Mouse (Mus musculus) mesoderm, embryonic 11.5 days (tissue): ENCODE data around the gene Gm17374.
A peak's percentile ranks its signal among the peaks of the same experiment; 100 is the strongest.
"Not testable (repeated sequence)": the region's sequence is repeated elsewhere in the genome, so short reads cannot be mapped to it uniquely, and the experiment has no call there.

ENCODE experiments used
- DNase-seq: peaks from one replicate; pipeline ENCODE4 v3.0.0-alpha.2; 2012; ENCODE audit warnings: low read depth, low spot score

Gene Gm17374

DNA sequence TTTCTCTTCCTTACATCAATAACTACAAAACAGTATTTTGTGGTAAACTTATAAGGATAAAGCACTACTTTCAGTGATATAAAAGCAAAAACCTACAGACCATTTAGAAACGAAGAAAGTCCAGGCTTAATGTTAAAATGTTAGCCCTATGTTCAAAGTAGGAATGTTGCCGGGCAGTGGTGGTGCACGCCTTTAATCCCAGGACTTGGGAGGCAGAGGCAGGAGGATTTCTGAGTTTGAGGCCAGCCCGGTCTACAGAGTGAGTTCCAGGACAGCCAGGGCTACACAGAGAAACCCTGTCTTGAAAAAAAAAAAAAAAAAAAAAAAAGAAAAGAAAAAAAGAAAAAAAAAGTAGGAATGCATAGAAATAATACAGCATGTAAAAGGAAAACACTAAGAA is at the start of gene Gm17374:
Gene Gm17374, plus strand, starts transcription at position 301 of the 400 bp plus-strand sequence.
- DNase-seq, result not testable (repeated sequence)

DNA sequence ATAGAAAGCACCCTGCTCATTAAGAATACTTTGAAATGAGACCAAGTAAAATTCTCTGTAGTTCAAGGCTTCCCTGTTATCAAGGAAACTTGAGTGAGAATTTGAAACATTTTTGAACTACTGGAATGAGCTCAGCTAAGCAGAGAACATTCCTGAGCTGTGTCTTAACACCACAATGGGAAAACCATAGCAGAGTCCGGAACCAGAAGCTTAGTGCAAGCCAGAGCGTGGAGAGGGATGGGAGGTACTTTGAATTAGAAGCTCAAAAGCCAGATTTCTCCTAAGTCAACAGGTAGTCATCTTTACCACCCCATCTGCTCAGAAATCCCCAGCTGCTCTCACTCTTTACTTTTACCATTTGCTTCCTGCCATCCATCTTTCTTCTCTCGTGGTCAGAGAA is 46.9 kb upstream of the Gm17374 start:
- no peak for DNase-seq

DNA sequence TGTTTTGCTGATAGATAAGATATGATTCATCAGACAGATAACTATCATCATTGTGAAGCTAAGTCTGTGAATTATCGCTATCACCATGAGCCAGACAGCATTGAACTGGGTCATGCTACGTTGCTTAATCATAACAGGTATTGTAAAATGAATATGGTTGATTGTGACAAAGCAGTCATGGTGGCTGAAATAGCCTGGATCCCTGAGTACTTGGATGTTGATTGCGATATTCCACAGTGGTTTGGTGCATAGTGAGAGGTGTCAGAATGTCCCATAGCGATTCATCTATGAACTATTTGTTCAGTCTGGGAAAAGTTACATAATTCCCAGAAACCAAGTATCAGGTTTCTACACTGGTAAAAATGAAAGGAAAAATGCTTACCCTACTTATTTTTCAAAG is 44.2 kb upstream of the Gm17374 start:
- DNase-seq, result no peak

DNA sequence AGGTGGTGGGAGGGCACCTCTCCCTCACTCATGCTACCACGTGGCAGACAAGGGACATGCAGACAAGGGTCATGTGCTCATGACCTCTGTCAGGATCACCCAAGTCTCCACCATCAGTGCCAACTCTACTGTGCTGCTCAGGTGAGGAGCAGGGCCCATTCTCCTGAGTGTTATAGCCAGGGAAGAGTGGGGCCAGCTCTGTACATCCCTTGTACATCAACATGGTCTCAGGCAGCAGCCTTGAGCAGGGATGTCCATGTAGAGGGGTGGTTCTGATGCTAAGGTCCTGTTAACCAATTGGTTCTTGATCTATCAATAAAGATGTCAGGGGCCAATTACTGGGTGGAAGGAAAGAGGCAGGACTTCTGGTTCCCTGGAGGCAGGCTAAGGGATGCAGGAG is 42.9 kb upstream of the Gm17374 start:
- no peak for DNase-seq

DNA sequence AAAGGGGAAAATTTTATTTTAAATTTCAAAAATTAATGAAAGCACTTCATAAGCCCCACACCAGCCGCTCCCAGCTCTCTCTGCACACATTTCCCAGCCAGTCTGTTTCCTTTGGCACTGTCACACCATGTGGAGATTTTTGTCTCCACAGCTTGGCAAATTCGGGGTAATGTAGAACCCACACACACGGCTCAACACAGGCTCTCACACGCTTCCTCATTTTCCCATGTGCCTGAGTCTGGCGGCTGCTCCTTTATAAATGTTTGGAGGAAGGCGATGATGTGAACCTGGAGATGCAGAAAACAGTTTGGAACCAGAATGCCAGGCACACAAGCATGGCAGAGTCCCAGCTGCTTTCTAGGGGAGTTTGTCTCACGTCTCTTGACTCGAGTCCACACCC is 38.0 kb upstream of the Gm17374 start:
- no peak for DNase-seq

DNA sequence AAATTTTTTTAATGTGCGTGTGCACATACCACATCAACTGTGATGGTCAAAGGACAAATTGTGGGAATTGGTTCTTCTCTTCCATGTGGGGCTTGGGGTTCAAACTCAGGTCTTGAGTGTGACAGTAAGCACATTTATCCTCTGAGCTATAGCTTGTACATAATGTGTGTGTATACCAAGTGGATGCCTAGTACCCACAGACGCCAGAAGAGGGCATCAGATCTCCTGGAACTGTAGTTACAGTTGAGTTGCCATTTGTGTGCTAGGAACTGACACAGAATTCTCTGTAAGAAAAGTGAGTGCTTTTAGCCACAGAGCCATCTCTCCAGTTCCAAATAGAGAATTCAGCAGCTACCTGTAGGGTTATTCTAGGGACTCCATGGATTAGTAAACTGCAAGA is 26.3 kb upstream of the Gm17374 start:
- DNase-seq, result no peak

DNA sequence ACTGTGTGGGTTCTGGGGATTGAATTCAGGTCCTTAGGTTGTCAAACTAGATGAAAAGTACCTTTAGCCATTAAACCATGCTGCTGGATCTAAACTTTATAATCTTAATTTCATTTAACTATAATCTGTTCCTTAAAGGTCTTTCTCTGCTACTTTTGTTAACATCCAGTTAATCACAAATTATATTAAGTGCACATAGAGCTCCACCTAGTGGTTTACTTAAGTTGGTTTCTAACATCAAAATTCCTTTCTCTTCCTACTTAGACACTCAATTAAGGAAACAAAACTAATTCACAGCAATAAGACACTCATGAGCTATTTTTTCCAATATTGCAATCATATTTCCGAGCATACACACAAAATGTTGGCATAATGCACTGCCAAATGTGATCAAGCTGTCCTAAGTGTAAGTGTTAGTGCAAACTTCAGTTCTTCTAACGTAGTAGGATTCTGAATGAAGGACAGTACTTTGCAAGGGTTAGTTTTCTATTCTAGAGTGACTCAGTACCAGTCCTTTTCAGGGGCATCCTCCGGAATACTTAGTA is 7.4 kb downstream of the Gm17374 start:
- peak; percentile 8 for DNase-seq

DNA sequence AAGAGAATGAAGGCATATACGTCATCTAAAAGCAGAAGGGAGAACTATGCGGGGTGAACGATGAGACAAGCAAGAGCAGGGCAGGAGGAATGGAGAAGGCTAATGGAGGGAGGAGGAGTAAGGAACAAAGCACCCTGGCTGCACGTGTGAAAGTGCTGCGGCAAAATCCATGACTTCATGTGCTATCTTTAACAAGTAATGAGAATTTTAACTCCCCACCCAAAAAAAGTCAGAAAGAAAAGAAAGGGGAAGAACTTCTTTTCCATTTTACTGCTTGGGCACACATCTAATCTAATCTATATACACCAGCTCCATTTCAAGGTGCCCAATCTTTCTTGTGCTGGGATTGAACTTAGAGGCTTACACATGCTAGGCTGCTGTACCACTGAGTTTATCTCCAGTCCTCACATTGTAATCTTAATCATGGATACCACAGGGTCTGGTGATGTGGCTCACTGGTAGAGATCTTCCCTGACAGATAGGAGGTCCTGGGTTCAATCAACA is 11.6 kb downstream of the Gm17374 start:
- no peak for DNase-seq

DNA sequence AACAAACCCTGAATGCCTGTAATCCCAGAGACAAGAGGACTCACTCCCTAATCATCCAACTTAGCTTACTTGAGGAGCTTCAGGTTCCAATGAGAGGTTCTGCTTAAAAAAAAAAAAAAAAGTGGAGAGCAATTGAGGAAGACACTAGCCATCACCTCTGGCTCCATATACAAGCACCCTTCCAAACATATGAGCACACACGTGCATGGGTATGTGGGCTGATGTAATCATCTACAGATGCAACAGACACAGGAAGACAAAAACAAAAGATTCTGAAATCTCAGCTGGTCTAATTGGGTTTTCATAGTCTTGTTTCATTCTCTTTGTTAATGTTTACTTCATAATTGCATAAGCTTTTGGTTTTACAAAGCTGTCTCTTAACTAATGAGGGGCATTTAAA is 17.2 kb downstream of the Gm17374 start:
- DNase-seq, result no peak

DNA sequence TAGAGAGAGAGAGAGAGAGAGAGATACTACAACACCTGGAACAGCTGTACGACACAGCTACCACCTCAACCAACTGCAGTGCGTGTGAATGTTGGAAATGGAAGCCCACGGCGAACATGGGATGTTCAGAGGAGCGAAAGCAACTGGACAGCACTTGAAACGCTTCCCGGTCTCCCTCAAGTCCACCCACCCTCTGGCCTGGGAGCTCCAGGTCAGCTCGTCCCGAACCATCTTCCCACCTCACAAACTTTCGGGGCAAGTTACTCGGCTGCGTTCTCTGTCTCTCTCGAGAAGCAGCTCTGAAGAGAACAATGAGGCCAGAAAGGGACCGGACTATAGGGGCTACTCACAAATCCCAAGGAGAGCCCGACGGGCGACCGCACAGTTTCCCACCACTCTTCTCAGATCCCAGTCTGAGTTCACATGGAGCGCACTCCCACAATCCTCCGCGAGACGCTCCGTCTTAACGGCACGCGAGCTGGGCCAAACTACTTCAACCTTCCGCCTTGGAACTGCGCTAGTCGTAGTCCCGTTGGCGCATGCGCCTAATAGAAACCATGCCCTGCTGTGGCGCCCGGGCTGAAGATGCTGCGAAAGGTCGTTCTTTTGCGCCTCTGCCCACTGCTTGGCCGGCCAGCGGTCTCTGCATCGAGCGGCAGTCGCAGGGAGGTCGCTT is 18.4 kb downstream of the Gm17374 start, which contains the start of the genes Esf1 and Ndufaf5:
Gene Esf1, minus strand, starts transcription at position 438 of the 676 bp plus-strand sequence.
Gene Ndufaf5, plus strand, starts transcription at position 523 of the 676 bp plus-strand sequence.
- DNase-seq, result peak; percentile 97

DNA sequence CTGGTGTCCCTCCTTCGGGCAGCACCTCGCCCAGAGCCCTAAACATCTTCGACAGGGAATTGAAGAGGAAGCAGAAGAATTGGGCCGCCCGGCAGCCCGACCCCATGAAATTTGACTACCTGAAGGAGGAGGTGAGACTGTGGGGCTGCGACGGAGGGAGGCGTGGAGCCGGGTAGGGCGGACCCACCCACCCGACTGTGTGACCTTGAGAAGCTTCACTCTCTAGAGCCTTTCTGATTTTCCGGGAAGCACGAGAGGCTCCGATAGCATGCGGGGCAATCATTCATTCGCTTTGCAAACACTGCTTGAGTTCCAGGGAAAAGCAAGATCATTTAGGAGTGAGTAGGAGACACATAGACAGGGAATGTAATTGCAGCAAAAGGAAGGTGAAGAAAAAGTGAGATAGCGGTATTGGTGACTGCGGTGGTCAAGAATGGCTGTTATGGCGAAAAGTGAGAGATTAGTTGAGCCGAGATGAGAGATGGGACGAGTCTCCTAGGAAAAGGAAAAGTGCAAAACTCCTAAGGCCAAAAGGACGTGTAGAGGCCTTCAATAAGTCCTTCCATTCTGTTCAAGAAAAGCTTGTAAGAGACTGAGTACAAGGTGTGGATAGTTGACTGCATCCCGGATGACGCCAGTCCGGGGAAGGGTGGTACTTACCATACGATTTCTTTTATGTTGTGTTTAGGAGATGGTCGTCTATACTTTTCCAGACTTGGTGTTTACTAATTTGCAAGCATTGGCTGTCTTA is 19.1 kb downstream of the Gm17374 start:
- peak; percentile 14 for DNase-seq

DNA sequence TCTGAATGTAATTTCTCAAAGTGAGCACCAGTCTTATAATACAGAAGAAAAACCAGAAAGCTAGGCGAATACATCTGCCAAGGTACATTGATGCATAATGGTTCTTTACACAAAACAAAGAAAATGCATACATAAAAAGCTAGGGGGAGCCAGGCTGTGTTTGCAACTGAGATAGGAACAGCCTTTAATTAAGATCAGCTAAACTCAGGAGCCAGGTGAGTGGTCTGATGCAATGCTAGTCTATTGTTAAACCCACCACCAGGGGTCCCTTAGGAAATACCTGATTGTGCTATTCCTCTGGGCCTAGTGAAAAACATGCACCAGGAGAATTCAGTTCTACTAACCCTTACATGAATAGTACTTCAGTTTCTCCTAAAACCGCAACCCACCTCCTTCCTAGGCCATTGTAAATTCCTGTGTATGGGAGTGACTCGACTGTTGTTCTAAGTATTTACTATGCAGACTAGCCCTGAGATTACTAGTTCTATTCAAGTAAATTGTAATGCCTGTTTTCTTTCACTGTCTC is 33.9 kb downstream of the Gm17374 start:
- DNase-seq, result not testable (repeated sequence)

DNA sequence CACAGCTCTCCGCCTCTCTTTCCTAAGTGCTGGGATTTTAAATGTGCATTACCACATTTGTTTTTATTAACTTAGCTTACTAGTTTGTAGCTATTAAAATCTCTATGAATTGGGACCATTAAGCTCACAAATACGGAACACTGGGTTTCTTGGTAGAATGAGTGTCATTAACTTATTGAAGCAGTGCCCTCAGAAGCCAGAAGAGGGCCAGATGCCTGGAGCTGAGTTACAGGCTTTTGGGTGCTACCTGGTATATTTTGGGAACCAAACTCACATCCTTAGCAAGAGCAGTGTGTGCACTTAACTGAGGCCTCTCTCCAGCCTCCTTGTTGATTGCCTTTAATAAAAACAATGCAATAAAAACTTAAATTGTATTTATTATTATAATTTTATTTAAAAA is 48.9 kb downstream of the Gm17374 start:
- peak; percentile 11 for DNase-seq

DNA sequence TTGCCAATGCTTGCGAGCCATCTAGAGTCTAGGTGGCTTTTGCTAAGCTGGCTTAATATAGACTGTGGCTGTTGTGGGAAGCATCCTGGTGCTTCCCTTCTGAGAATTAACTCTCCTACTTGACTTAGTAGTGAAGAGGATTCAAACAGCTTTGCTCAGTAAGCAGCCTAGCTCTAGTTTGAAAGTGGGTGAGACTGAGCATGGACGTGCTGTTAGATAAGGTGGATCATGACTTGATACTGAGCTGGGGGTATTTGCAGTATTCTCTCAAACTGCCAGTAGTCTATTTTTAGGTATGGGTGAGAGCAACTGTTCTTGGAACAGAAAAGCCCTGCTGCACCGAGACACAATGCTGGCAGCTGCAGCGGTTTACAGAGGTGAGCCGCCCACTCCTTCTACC is 50.7 kb downstream of the Gm17374 start:
- DNase-seq, result no peak
